Mouse (Mus musculus): ENCODE data around the gene Jarid2.

- TF ChIP-seq GATA1 (IDR thresholded peaks at IDR 0.05; ENCODE audit: low read length) (no peak), TAL1 (IDR thresholded peaks at IDR 0.05; ENCODE audit: low read length) (no peak)
These were observed 197.0 kb downstream of the Jarid2 start for GRCm38 (mm10) chr13:44926311-44926710.

Measured in erythroblast, embryonic 14.5 days (primary cell).